Mouse (Mus musculus) ES-E14 (cell line): ENCODE results near the gene Rflna.

Experiments used
- CHD2 ChIP-seq: IDR thresholded peaks from 2 replicates; pipeline ENCODE4 v1.6.1; 2014; ENCODE audit warnings: mild to moderate bottlenecking, low read depth, low read length, inconsistent platforms
- HCFC1 ChIP-seq: IDR thresholded peaks from 2 replicates; pipeline ENCODE4 v1.6.1; 2012; ENCODE audit warnings: low read length, inconsistent platforms, borderline replicate concordance; ENCODE audit not compliant: insufficient read depth
- ZNF384 ChIP-seq: IDR thresholded peaks from 2 replicates; pipeline ENCODE4 v1.6.1; 2012; ENCODE audit warnings: low read depth, low read length, inconsistent platforms

DNA sequence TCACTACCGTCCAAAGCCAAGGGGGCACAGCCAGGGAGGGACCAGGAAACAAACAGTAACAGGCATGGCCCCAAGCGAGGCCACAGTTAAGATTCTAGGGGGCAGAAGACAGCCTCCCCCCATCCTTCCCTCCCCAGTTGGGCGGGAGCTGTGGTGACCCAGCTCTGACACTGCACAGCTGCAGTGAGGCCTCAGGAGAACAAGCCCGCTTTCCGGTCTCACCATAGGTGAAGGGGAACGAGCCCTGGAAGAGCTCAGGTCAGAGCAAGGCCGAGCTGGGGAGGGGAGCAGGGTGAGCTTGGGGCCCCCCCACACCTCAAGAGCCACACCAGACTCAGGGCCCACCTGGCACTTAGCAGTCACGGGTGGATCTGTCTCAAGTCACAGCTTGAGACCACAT is 52.9 kb downstream of the Rflna start:
- TF ChIP-seq HCFC1 (no peak), CHD2 (no peak), ZNF384 (no peak)
